ENCODE assay signal across 19 mouse cellular contexts in genomic region chr19:37702377-37703076, GRCm38 (mm10). TPM values are rescaled to one million over a fixed set of nuclear protein-coding genes. Genes with fewer than 3 reads are reported as not detected.
DNase-seq lines count a peak whose midpoint lies in the region; ATAC-seq and TF ChIP-seq lines count a peak whose summit lies in the region.
"Had no signal": no experiment of that assay in that cellular context is flagged by ENCODE, and none has a peak within 500 bp of the region (broad histone marks: within the 10 kb centered on the region; RNA-seq: fewer than 3 reads in every experiment).

No protein-coding gene starts in this region.

- H3K27me3 ChIP-seq in liver, postnatal 0 days (ENCODE audit: insufficient read depth, low read length): peaks cover 32% of the 10 kb centered on the region

- DNase-seq in kidney, adult 9 months: peak; percentile 49
- no peak for DNase-seq in kidney, postnatal 4 days
- peak; percentile 88 for DNase-seq in adrenal gland, adult 2 months
- DNase-seq in liver, postnatal 0 days: peak; percentile 75
- DNase-seq in cerebellum, adult 9-11 months: no peak
- DNase-seq in left cerebral cortex, postnatal 36 days (ENCODE audit: low spot score in 2 of 2): no peak
- DNase-seq in spleen, postnatal 4 days (ENCODE audit: low spot score in 2 of 2): no peak
- DNase-seq: cerebellum, postnatal 10 days; heart, adult 18-20 months; right cerebral cortex, adult 18-20 months; thymus, postnatal 14 days had no signal

- no peak overlapping the region for H3K9ac ChIP-seq in liver, postnatal 0 days (replicated peaks)
- H3K9ac ChIP-seq: forebrain, embryonic 15.5 days; hindbrain, embryonic 14.5 days had no signal

- H3K4me2 ChIP-seq in liver, postnatal 0 days (ENCODE audit: low read depth, low read length): peak overlapping the region; percentile 19; the same call in 1 of the 2 replicates
- H3K4me2 ChIP-seq: forebrain, embryonic 15.5 days; hindbrain, embryonic 14.5 days had no signal

- 24% methylated on average over 21 of the region's 21 CpGs for WGBS in liver, postnatal 0 days (ENCODE audit: insufficient replicate concordance)

- TF ChIP-seq EP300 in liver, postnatal 0 days (IDR thresholded peaks at IDR 0.05; ENCODE audit: low read depth): peak; percentile 68

- no peaks in the 10 kb centered on the region for H3K36me3 ChIP-seq in liver, postnatal 0 days (replicated peaks; ENCODE audit: insufficient read depth, low read length)
- H3K36me3 ChIP-seq: forebrain, embryonic 15.5 days had no signal

- ATAC-seq in granulocyte monocyte progenitor cell, adult 5-6 weeks (replicated peaks; ENCODE audit: poor library complexity, severe bottlenecking): peak; percentile 72
- ATAC-seq in liver, postnatal 0 days: peak; percentile 93
- ATAC-seq: forebrain, embryonic 15.5 days; intestine, postnatal 0 days had no signal

- peaks cover 9% of the 10 kb centered on the region for H3K4me1 ChIP-seq in liver, postnatal 0 days (ENCODE audit: insufficient read depth)

- no peak for TF ChIP-seq CTCF in liver, postnatal 0 days (IDR thresholded peaks at IDR 0.05; ENCODE audit: low read depth)

- H3K9me3 ChIP-seq in liver, postnatal 0 days (ENCODE audit: low read length): no peaks in the 10 kb centered on the region
- H3K9me3 ChIP-seq: forebrain, embryonic 15.5 days had no signal

- no peak overlapping the region for H3K4me3 ChIP-seq in liver, postnatal 0 days (ENCODE audit: low read depth, low read length)
- H3K4me3 ChIP-seq: forebrain, embryonic 15.5 days; left cerebral cortex, adult 2 months had no signal

- intact Hi-C loops in left cerebral cortex, postnatal 36 days (cut with DNase I): loop anchor here (5.0 kb wide), 1 partner anchor 100 kb away; no protein-coding TSS in a partner anchor

- H3K27ac ChIP-seq in liver, postnatal 0 days (ENCODE audit: low read depth): peak overlapping the region; percentile 31
- H3K27ac ChIP-seq: forebrain, embryonic 15.5 days; hindbrain, embryonic 14.5 days; left cerebral cortex, adult 2 months; macrophage had no signal

RNA-seq across cellular contexts. Expression of gene Cyp26a1, which starts 4.9 kb away (rescaled TPM):
- under 1 TPM in 1 of 2 experiments, not detected in 1; 0.14 TPM for total RNA-seq in adrenal gland, adult 2 months (2021)
- not detected in 2 replicates for polyA plus RNA-seq in adrenal gland, adult 2 months (2012; rRNA removed)
- not detected in 2 replicates for total RNA-seq in granulocyte monocyte progenitor cell, adult 5-6 weeks (2014; fragmentation: Nextera tagmentation)
- total RNA-seq in granulocyte monocyte progenitor cell, adult 5-6 weeks (2017): 0.13 TPM in 1 of 2 replicates, not detected in the other
- 0.21 and 0.25 TPM in 2 replicates for polyA plus RNA-seq in liver, postnatal 0 days (2015; fragmentation: Nextera tagmentation; extraction: Ambion mirVana)
- total RNA-seq in left cerebral cortex, postnatal 36 days (2021): not detected
- total RNA-seq: heart, adult 18-20 months had no signal
- polyA plus RNA-seq: forebrain, embryonic 15.5 days; macrophage had no signal

RNA-seq across cellular contexts. Expression of gene Cyp26c1, which starts 17.1 kb away (rescaled TPM):
- total RNA-seq in adrenal gland, adult 2 months (2021): not detected
- not detected in 2 replicates for polyA plus RNA-seq in adrenal gland, adult 2 months (2012; rRNA removed)
- not detected in 2 replicates for total RNA-seq in granulocyte monocyte progenitor cell, adult 5-6 weeks (2014; fragmentation: Nextera tagmentation)
- total RNA-seq in granulocyte monocyte progenitor cell, adult 5-6 weeks (2017): not detected in 2 replicates
- polyA plus RNA-seq in liver, postnatal 0 days (2015; fragmentation: Nextera tagmentation; extraction: Ambion mirVana): not detected in 2 replicates
- not detected for total RNA-seq in left cerebral cortex, postnatal 36 days (2021)
- polyA plus RNA-seq: forebrain, embryonic 15.5 days; heart, embryonic 16.5 days; hindbrain, embryonic 14.5 days; intestine, postnatal 0 days; macrophage; stomach, embryonic 16.5 days had no signal

Comparison
In these comparisons a context has a peak if more than half of its experiments do, and no peak if none do; other contexts are left out.
1. DNase-seq: peak in kidney, adult 9 months (single experiment), adrenal gland, adult 2 months (single experiment) and liver, postnatal 0 days (single experiment); none in kidney, postnatal 4 days (0 of 2), cerebellum, adult 9-11 months (single experiment), left cerebral cortex, postnatal 36 days (0 of 2) and spleen, postnatal 4 days (0 of 2).